Mouse (Mus musculus) liver, embryonic 11.5 days (tissue): ENCODE measurements around the gene Mpped2. TPM values are rescaled to one million over a fixed set of nuclear protein-coding genes. Genes with fewer than 3 reads are reported as not detected.

ENCODE experiments used
- ATAC-seq: fragments of 200-750 bp; cut with Nextera tagmentation; replicated peaks from 2 replicates; pipeline ENCODE4 v1.8.0; 2017; ENCODE audit warnings: moderate number of reproducible peaks, mild to moderate bottlenecking, moderate TSS enrichment, moderate library complexity; ENCODE audit not compliant: low FRiP score
- DNase-seq: peaks from one replicate; pipeline ENCODE4 v3.0.0-alpha.2; 2017; ENCODE audit warnings: low spot score
- H3K27ac ChIP-seq: fragments of 300-500 bp; sonication (generic); 2 replicates; pipeline ENCODE4 v1.5.1; 2014; ENCODE audit warnings: mild to moderate bottlenecking, low read depth, low read length, control low read depth
- H3K27me3 ChIP-seq: fragments of 300-500 bp; sonication (generic); replicated peaks from 2 replicates; pipeline ENCODE4 v1.6.1; 2014; ENCODE audit warnings: low read length, mixed read lengths; ENCODE audit not compliant: control insufficient read depth, insufficient read depth
- H3K36me3 ChIP-seq: fragments of 300-500 bp; sonication (generic); 2 replicates; pipeline ENCODE4 v1.6.1; 2014; ENCODE audit warnings: mild to moderate bottlenecking, low read length, moderate library complexity, mixed read lengths; ENCODE audit not compliant: control insufficient read depth, insufficient read depth
- H3K4me1 ChIP-seq: fragments of 300-500 bp; sonication (generic); replicated peaks from 2 replicates; pipeline ENCODE4 v1.6.1; 2014; ENCODE audit warnings: low read length, mixed read lengths; ENCODE audit not compliant: control insufficient read depth, insufficient read depth
- H3K4me2 ChIP-seq: fragments of 300-500 bp; sonication (generic); 2 replicates; pipeline ENCODE4 v1.6.1; 2014; ENCODE audit warnings: mild to moderate bottlenecking, control low read depth, moderate library complexity
- H3K4me3 ChIP-seq: fragments of 300-500 bp; sonication (generic); 2 replicates; pipeline ENCODE4 v1.5.1; 2014; ENCODE audit warnings: low read depth, low read length, control low read depth
- H3K9ac ChIP-seq: fragments of 300-500 bp; sonication (generic); 2 replicates; pipeline ENCODE4 v1.6.1; 2014; ENCODE audit warnings: low read depth, low read length, control low read depth
- H3K9me3 ChIP-seq: fragments of 300-500 bp; sonication (generic); 2 replicates; pipeline ENCODE4 v1.6.1; 2016; ENCODE audit warnings: low read length, inconsistent platforms, mixed read lengths; ENCODE audit not compliant: control insufficient read depth
- WGBS: fragments of 180-500 bp; shearing (Covaris S2); extraction: QIAGEN DNeasy Blood & Tissue Kit; methylation state at CpG from one replicate; pipeline ENCODE4 v1.1.7; 2014; 5-methylcytosine and 5-hydroxymethylcytosine counted together
- polyA plus RNA-seq: library from polyadenylated mRNA; unstranded; fragments of >200 nt; fragmentation: Nextera tagmentation; extraction: Ambion mirVana; gene quantifications from 2 replicates; pipeline ENCODE4 v1.2.1, GENCODE M21; 2014

Gene Mpped2
- polyA plus RNA-seq, 1 experiment from 2014 or later, result 24.7 TPM

DNA sequence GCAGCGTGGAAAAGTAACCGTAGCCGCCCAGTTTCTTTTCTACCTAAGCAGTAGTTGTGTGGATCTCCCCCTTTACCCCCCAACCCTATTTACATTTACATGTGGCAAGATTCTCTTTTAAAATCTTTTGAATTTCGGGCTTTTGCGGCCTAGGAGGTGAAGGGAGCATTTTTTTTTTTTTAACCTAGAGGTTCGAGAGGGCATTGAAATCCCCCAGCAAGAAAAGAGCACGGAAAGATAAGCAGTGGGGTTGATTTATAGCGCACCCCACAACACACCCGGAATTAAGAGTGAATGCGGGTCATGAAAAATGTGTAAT lies 1.5 kb downstream of the Mpped2 start:
- Histone ChIP-seq H3K27me3 (peaks cover 48% of the 10 kb centered on the region), H3K36me3 (no peaks in the 10 kb centered on the region), H3K4me1 (peaks cover 3% of the 10 kb centered on the region), H3K9me3 (no peaks in the 10 kb centered on the region), H3K9ac (peak overlapping the region; percentile 72), H3K27ac (peak overlapping the region; percentile 85; the same call in 1 of the 2 replicates), H3K4me3 (peak overlapping the region; percentile 72), H3K4me2 (peak overlapping the region; percentile 97)
- DNase-seq (no peak), ATAC-seq (no peak)
- WGBS, result under 1% methylated on average over 10 of the region's 10 CpGs

DNA sequence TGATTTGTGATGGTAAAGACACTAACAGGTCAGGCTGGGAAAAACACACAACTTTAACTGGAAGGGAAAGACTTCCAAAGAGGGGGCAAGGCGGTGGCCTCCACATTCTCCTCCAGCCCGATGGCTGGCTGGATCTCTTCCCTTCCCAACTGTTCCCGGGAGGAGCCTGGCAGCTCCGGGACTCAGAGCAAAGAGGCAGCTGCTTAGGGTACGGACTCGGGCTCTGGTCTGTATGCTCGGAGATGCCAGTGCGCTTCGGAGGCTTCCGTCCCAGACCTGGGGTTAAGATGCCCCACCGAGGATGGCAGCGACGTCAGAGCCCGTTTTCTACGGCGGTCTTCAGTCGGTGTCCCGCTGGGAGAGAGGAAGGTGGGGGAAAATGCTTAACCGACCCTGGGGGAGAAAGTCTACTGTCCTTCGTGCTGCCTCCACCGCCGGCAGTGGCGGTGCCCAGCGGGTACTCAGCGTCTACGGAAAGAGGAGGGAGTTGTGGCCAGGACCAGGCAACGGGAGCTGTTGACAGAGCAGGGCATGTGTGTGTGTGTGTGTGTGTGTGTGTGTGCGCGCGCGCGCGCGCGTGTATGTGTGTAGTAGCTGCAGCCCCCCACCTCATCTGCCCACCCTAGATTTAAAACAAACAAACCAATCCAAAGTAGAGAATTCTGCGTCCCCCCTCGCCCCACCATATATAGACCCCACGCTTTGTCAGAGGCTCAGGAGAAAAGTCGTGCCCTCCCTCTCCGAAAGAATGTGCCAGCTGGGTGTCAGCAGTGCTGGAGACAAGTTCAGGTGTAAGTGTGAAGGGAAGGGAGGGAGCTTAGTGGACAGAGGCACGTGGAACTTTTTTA lies 2.0 kb downstream of the Mpped2 start:
- H3K4me2 ChIP-seq, result peak overlapping the region; percentile 97
- WGBS, result 1% methylated on average over 41 of the region's 41 CpGs
- peaks cover 48% of the 10 kb centered on the region for H3K27me3 ChIP-seq
- H3K9ac ChIP-seq, result peak overlapping the region; percentile 72
- H3K9me3 ChIP-seq, result no peaks in the 10 kb centered on the region
- H3K27ac ChIP-seq, result no peak overlapping the region
- peaks cover 3% of the 10 kb centered on the region for H3K4me1 ChIP-seq
- DNase-seq (peak; percentile 53), ATAC-seq (no peak)
- H3K4me3 ChIP-seq, result peak overlapping the region; percentile 72
- H3K36me3 ChIP-seq, result no peaks in the 10 kb centered on the region

DNA sequence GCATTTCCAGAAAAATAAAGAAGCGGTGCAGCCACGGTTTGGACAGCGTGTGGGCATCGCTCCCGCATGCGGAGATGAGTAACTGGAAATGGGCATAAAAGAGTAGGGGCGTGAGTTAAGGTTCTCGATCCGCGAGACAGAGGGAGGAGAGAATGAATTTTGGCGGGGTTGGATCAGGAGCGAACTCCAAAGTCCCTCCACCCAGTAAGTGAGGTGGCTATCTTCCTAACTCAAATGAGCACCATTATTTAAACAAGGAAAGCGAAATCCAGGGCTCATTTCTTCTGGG lies 2.6 kb downstream of the Mpped2 start:
- peaks cover 46% of the 10 kb centered on the region for H3K27me3 ChIP-seq
- H3K36me3 ChIP-seq, result no peaks in the 10 kb centered on the region
- peaks cover 3% of the 10 kb centered on the region for H3K4me1 ChIP-seq
- 5% methylated on average over 13 of the region's 13 CpGs for WGBS
- no peak for ATAC-seq
- no peaks in the 10 kb centered on the region for H3K9me3 ChIP-seq
- peak; percentile 32 for DNase-seq
- peak overlapping the region; percentile 97 for H3K4me2 ChIP-seq
- no peak overlapping the region for H3K27ac ChIP-seq
- H3K4me3 ChIP-seq, result peak overlapping the region; percentile 72
- H3K9ac ChIP-seq, result no peak overlapping the region

DNA sequence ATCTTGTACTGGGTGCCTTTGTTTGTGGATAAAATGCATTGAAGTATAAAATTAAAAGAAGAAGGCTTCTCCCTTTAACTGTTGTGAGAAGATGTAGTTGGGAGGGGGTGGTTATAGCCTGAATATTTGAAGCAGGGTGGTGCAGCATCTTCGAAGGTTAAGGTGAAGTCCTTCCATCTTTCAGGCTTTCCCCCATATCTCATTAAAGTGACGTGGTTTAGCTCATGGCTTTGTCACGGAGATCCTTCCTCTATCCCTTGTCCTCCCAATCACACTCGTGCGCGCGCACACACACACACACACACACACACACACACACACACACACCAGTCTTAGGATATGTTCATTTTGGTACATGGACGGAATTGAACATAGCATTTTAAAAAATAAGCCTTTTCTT lies 3.3 kb downstream of the Mpped2 start:
- Histone ChIP-seq H3K4me3 (no peak overlapping the region), H3K27ac (no peak overlapping the region), H3K9ac (no peak overlapping the region), H3K4me1 (peaks cover 3% of the 10 kb centered on the region), H3K9me3 (no peaks in the 10 kb centered on the region), H3K4me2 (no peak overlapping the region), H3K36me3 (no peaks in the 10 kb centered on the region), H3K27me3 (peaks cover 43% of the 10 kb centered on the region)
- 79% methylated on average over 8 of the region's 8 CpGs for WGBS
- ATAC-seq (no peak), DNase-seq (peak; percentile 20)

- Histone ChIP-seq H3K9me3 (no peaks in the 10 kb centered on the region), H3K27ac (no peak overlapping the region), H3K4me3 (no peak overlapping the region), H3K9ac (no peak overlapping the region), H3K4me1 (no peaks in the 10 kb centered on the region), H3K36me3 (no peaks in the 10 kb centered on the region), H3K27me3 (no peaks in the 10 kb centered on the region), H3K4me2 (no peak overlapping the region)
- DNase-seq, result peak; percentile 15
- whole genome bisulfite sequencing, result 89% methylated on average over 5 of the region's 5 CpGs
- ATAC-seq, result no peak
Measured at GRCm38 (mm10) chr2:106705664-106706063, 12.6 kb downstream of the Mpped2 start.

- ATAC-seq (no peak), DNase-seq (no peak)
- peaks cover 3% of the 10 kb centered on the region for H3K4me1 ChIP-seq
- H3K9ac ChIP-seq, result no peak overlapping the region
- no peak overlapping the region for H3K27ac ChIP-seq
- H3K9me3 ChIP-seq, result no peaks in the 10 kb centered on the region
- WGBS, result 81% methylated on average over 2 of the region's 2 CpGs
- no peak overlapping the region for H3K4me3 ChIP-seq
- no peaks in the 10 kb centered on the region for H3K27me3 ChIP-seq
- no peaks in the 10 kb centered on the region for H3K36me3 ChIP-seq
- H3K4me2 ChIP-seq, result no peak overlapping the region
Measured at GRCm38 (mm10) chr2:106707136-106707535, 14.1 kb downstream of the Mpped2 start.

DNA sequence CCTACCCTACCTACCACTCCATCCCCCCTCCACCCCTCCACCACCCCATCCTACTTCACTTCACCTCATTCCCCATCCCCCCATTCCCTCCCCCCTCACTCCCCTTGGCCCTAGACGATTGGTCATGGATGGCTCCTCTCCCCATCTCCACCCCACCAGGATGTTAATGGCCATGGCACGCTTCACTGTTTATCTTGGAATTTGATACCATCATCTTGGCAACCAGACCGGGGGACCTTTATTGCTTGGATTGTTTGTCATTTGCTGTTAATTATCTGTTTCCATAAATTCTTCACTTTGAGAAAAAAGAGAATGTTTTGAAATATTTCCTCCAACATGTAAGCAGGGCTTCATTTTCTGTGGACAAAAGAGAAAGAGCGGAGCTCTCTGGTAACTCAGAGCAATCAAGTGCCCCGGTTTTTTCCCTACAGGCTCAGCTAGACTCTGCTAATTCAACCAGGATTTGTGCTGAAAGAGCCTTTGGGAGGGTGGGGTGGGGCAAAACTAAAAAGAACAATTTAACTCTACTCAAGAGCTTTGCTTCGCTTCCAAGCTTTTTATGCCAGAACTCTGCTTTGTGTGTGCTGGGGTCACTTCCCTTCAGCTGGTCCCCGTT lies 17.9 kb downstream of the Mpped2 start:
- Histone ChIP-seq H3K4me3 (no peak overlapping the region), H3K4me1 (peaks cover 3% of the 10 kb centered on the region), H3K27ac (no peak overlapping the region), H3K9ac (no peak overlapping the region), H3K36me3 (no peaks in the 10 kb centered on the region), H3K27me3 (no peaks in the 10 kb centered on the region), H3K9me3 (no peaks in the 10 kb centered on the region), H3K4me2 (no peak overlapping the region)
- no peak for ATAC-seq
- WGBS, result 44% methylated on average over 7 of the region's 7 CpGs
- DNase-seq, result no peak

- Histone ChIP-seq H3K9ac (no peak overlapping the region), H3K4me3 (no peak overlapping the region), H3K9me3 (no peaks in the 10 kb centered on the region), H3K36me3 (no peaks in the 10 kb centered on the region), H3K27ac (no peak overlapping the region), H3K4me1 (peaks cover 3% of the 10 kb centered on the region), H3K27me3 (no peaks in the 10 kb centered on the region), H3K4me2 (no peak overlapping the region)
- ATAC-seq (peak; percentile 60; the same call in 1 of the 2 replicates), DNase-seq (no peak)
- 51% methylated on average over 6 of the region's 6 CpGs for WGBS
Measured at GRCm38 (mm10) chr2:106711506-106711905, 18.4 kb downstream of the Mpped2 start.

DNA sequence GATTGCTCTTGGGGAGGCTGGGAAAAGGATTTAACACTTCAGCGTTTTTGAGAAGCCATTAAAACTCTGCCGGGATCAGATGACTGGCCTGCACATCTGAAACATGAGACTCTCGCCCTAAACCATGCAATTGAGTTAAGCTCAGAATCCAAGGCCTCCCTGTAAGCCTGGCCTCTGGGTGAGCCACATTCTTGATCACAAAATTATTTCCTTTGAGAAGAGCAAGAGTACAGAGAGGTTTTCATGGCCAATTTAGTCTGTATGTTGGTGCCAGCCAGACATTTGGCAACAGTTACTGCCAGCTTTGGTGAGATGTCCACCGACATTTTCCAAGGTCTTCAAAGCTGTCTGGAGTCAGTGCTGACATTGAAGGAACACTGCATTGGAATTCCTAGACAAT lies 20.1 kb downstream of the Mpped2 start:
- H3K4me2 ChIP-seq, result no peak overlapping the region
- peaks cover 3% of the 10 kb centered on the region for H3K4me1 ChIP-seq
- no peaks in the 10 kb centered on the region for H3K27me3 ChIP-seq
- no peaks in the 10 kb centered on the region for H3K9me3 ChIP-seq
- no peak overlapping the region for H3K4me3 ChIP-seq
- ATAC-seq, result no peak
- DNase-seq, result no peak
- H3K9ac ChIP-seq, result no peak overlapping the region
- H3K36me3 ChIP-seq, result no peaks in the 10 kb centered on the region
- 48% methylated on average over 4 of the region's 4 CpGs for WGBS
- H3K27ac ChIP-seq, result no peak overlapping the region
